Mouse (Mus musculus): ENCODE results near the gene Vps53.
A peak's percentile ranks its signal among the peaks of the same experiment; 100 is the strongest.

- TF ChIP-seq CTCF (IDR thresholded peaks at IDR 0.05) (peak; percentile 65), EP300 (IDR thresholded peaks at IDR 0.05; ENCODE audit: insufficient read depth, low read depth, low read length) (no peak)
Observed at GRCm38 (mm10) chr11:76001237-76001878, 178.1 kb downstream of the Vps53 start.

Measured in heart, adult 2 months (tissue).